Comparison of ENCODE assay signal across 8 mouse cellular contexts in the genomic region with DNA sequence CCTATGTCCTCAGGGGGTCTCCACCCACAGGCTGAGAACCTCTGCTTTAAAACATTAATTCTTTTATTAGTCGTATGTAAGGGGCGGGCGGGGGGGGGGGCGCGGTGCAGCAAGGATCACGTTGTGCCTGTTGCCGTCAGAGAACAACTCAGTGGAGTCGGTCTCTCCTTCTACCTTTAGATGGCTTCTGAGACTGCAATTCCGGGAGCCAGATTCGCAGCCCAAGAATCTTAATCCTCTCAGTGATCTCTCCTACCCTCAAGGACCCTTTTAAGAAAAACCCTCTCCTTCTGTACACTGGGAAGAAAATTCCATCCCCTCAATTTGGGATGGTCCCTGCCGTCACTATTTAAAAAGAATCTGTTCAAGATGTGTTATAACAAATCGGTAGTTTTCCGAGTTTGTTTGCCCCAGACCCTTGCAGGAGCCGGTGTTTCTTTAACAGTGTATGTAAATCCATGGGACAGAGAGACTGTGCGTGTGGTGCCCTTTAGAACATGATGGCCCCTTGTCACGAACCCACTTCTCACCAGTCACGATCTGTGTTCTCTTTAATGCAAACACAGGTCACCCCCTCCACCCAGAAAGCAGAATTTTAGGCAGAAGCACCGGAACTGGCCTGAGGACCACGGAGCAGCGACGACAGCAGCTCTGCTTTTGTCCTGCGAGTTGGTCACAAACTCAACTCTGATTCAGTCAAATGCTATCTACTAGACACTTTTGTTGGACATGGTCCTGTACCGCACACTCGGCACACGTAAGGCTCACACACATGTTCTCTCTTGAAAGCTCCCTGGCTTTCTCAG. TPM values are rescaled to one million over a fixed set of nuclear protein-coding genes. Genes with fewer than 3 reads are reported as not detected.
DNase-seq lines count a peak whose midpoint lies in the region; ATAC-seq and TF ChIP-seq lines count a peak whose summit lies in the region.

No protein-coding gene starts in this region.

- DNase-seq in heart, adult 9 months (ENCODE audit: low spot score in 2 of 2) = no peak
- no peak for DNase-seq in cerebellum, adult 9-11 months
- no peak for DNase-seq in gastrocnemius, postnatal 36 days

- no peaks in the 10 kb centered on the region for H3K36me3 ChIP-seq in heart, embryonic 11.5 days (ENCODE audit: control insufficient read depth, insufficient read depth, low read length)
- H3K36me3 ChIP-seq in E14TG2a.4 (ENCODE audit: insufficient read depth, low read length) = no peaks in the 10 kb centered on the region
- no peaks in the 10 kb centered on the region for H3K36me3 ChIP-seq in forebrain, embryonic 15.5 days
- no peaks in the 10 kb centered on the region for H3K36me3 ChIP-seq in liver, embryonic 15.5 days (replicated peaks)

- ATAC-seq in heart, embryonic 11.5 days (replicated peaks; ENCODE audit: insufficient number of reproducible peaks, low FRiP score, low TSS enrichment) = no peak
- ATAC-seq in forebrain, embryonic 15.5 days (replicated peaks) = no peak
- peak; percentile 23; the same call in 1 of the 2 replicates for ATAC-seq in liver, embryonic 15.5 days (ENCODE audit: insufficient read depth)
- no peak for ATAC-seq in inflammation-experienced regulatory T-cells, adult 6 months

- TF ChIP-seq CTCF in E14TG2a.4 (conservative IDR thresholded peaks at IDR 0.05; ENCODE audit: low read length) = no peak

- 4% methylated on average over 25 of the region's 25 CpGs for WGBS in heart, embryonic 11.5 days (ENCODE audit: insufficient replicate concordance)
- WGBS in forebrain, embryonic 15.5 days = under 1% methylated on average over 25 of the region's 25 CpGs
- 4% methylated on average over 25 of the region's 25 CpGs for WGBS in liver, embryonic 15.5 days (ENCODE audit: insufficient replicate concordance)

- peaks cover 4% of the 10 kb centered on the region; the same call in 1 of the 2 replicates for H3K4me1 ChIP-seq in heart, embryonic 11.5 days (ENCODE audit: control insufficient read depth, insufficient read depth, low read length)
- peaks cover 14% of the 10 kb centered on the region for H3K4me1 ChIP-seq in E14TG2a.4 (replicated peaks; ENCODE audit: low read depth, low read length)
- peaks cover 18% of the 10 kb centered on the region for H3K4me1 ChIP-seq in forebrain, embryonic 15.5 days
- H3K4me1 ChIP-seq in liver, embryonic 15.5 days (replicated peaks) = peaks cover 16% of the 10 kb centered on the region; the same call in 1 of the 2 replicates

- H3K27ac ChIP-seq in heart, embryonic 11.5 days (ENCODE audit: low read depth, low read length) = no peak overlapping the region
- H3K27ac ChIP-seq in forebrain, embryonic 15.5 days (replicated peaks) = no peak overlapping the region
- peak overlapping the region; percentile 29 for H3K27ac ChIP-seq in liver, embryonic 15.5 days (replicated peaks)

- H3K4me2 ChIP-seq in heart, embryonic 11.5 days = peak overlapping the region; percentile 96
- H3K4me2 ChIP-seq in forebrain, embryonic 15.5 days (replicated peaks) = peak overlapping the region; percentile 89
- peak overlapping the region; percentile 68 for H3K4me2 ChIP-seq in liver, embryonic 15.5 days

- H3K4me3 ChIP-seq in heart, embryonic 11.5 days (ENCODE audit: low read depth, low read length) = peak overlapping the region; percentile 64
- peak overlapping the region; percentile 86 for H3K4me3 ChIP-seq in E14TG2a.4 (replicated peaks; ENCODE audit: low read length)
- H3K4me3 ChIP-seq in forebrain, embryonic 15.5 days = peak overlapping the region; percentile 49
- H3K4me3 ChIP-seq in liver, embryonic 15.5 days (replicated peaks) = peak overlapping the region; percentile 57

- no peaks in the 10 kb centered on the region for H3K9me3 ChIP-seq in heart, embryonic 11.5 days (replicated peaks; ENCODE audit: control insufficient read depth, low read length)
- H3K9me3 ChIP-seq in E14TG2a.4 (ENCODE audit: low read length) = peaks cover 9% of the 10 kb centered on the region; the same call in 1 of the 2 replicates
- H3K9me3 ChIP-seq in forebrain, embryonic 15.5 days = no peaks in the 10 kb centered on the region
- H3K9me3 ChIP-seq in liver, embryonic 15.5 days (replicated peaks) = no peaks in the 10 kb centered on the region

- intact Hi-C loops in gastrocnemius, postnatal 36 days (cut with DNase I) = no loop called here

- H3K27me3 ChIP-seq in heart, embryonic 11.5 days (ENCODE audit: control insufficient read depth, insufficient read depth, low read length) = peaks cover 41% of the 10 kb centered on the region
- H3K27me3 ChIP-seq in E14TG2a.4 (ENCODE audit: insufficient read depth, low read length) = peaks cover 55% of the 10 kb centered on the region
- H3K27me3 ChIP-seq in forebrain, embryonic 15.5 days = peaks cover 53% of the 10 kb centered on the region
- peaks cover 52% of the 10 kb centered on the region for H3K27me3 ChIP-seq in liver, embryonic 15.5 days

- H3K9ac ChIP-seq in heart, embryonic 11.5 days (ENCODE audit: low read depth, low read length) = no peak overlapping the region
- peak overlapping the region; percentile 29; the same call in 1 of the 2 replicates for H3K9ac ChIP-seq in forebrain, embryonic 15.5 days (replicated peaks)
- H3K9ac ChIP-seq in liver, embryonic 15.5 days = no peak overlapping the region

RNA-seq across cellular contexts. Expression of gene Cpm, which starts 0.7 kb away (rescaled TPM):
- polyA plus RNA-seq in heart, embryonic 11.5 days (2014; fragmentation: Nextera tagmentation; extraction: Ambion mirVana) = 2.5 and 4.1 TPM in 2 replicates
- polyA plus RNA-seq in forebrain, embryonic 15.5 days (2015; fragmentation: Nextera tagmentation; extraction: Ambion mirVana) = 4.0 and 4.5 TPM in 2 replicates
- polyA plus RNA-seq in liver, embryonic 15.5 days (2015; fragmentation: Nextera tagmentation; extraction: Ambion mirVana) = 15.7 and 29.9 TPM in 2 replicates
- polyA plus RNA-seq in inflammation-experienced regulatory T-cells, adult 6 months (2017; shearing (Covaris generic)) = 10 to 100 TPM; 14.5 to 29.9 (median 27.1) TPM
- 1 to 10 TPM; 2.6 to 2.7 TPM for total RNA-seq in gastrocnemius, postnatal 36 days (2021)
